Mouse (Mus musculus) heart, postnatal 10 days (tissue): ENCODE results near the gene Lmtk3. TPM values are rescaled to one million over a fixed set of nuclear protein-coding genes. Genes with fewer than 3 reads are reported as not detected.

Experiments used
- DNase-seq, 2 experiments: peaks; one replicate each; pipeline ENCODE4 v3.0.0; 2021
- intact Hi-C: fragments of 180-260 bp; cut with DNase I; formaldehyde crosslinking; loops from one replicate; pipeline ENCODE4 v1.15.1; 2025
- total RNA-seq, 2 experiments: library from RNA; stranded (reverse); gene quantifications; 2 replicates each; pipeline ENCODE4 v1.2.3; 2021

The Lmtk3 gene
- total RNA-seq, 2 experiments from 2014 or later: 0.22 to 0.30 TPM

DNA sequence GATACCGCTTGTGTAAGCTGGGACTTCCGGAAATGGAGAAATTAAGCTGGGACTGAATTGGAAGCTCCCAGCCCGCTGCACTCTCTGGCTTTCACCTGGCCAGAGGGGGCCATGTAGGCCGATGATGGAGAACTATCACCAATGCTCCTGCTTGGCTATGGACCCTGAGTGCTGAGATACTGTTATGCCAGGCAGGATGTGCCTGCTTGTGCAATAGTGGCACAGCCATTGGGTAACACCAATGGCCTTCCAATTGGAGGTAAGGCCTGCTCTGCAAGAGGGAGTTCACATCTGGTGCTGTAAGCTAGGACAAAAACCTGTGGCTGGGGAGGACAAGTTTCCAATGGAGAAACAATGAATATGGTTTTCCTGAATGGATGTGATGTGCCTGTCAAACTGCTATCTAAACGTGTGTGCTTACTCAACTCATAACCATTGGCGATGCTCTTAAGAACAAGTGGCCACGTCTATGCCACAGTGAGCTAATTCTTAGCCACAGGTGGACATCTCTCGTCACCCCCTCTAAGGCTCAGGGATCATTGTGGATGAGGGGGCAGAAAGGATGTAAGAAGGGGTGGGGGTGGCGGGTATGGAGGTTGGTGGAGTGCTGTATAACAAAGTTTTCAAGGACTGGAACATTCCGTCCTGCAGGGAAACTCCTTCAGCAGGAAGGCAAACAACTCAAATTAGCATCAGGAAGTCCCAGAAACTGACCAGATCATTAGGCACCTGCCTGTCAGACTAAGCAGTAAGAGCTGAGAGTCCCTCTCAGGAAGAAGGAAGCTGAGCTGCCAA is 59.6 kb downstream of the Lmtk3 start:
- intact Hi-C loops: no loop called here

DNA sequence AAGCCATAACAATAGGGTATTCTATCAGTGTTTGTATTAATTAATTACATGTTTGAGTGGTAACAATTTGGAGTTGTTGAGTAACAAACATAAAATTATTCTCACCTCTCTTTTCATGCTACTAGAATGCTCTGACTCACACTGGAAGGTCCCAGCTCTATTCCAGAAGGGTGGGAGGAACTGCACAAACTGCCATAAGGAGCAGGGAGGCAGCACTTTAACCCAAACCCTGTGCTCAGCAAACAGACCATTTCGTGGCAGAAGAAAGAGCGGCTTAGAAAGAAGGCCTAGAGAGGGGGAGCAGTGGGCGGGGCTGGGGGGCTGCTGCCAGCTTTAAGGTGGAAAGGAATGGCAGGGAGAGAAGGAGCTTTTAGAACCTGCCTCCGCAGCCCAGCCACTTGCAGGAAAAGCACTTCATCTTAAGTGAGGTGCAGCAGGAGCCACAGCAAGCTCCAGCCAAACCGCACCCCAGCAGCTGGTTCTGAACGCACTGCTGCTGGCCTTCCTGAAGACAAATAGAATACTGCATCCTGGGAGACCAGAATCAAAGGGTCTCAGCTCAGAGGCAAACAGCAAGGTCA is 65.0 kb downstream of the Lmtk3 start:
- no peak for DNase-seq
- intact Hi-C loops: no loop called here

More for the DNA sequence above, 59.6 kb downstream of the Lmtk3 start:
- no peak for DNase-seq

DNA sequence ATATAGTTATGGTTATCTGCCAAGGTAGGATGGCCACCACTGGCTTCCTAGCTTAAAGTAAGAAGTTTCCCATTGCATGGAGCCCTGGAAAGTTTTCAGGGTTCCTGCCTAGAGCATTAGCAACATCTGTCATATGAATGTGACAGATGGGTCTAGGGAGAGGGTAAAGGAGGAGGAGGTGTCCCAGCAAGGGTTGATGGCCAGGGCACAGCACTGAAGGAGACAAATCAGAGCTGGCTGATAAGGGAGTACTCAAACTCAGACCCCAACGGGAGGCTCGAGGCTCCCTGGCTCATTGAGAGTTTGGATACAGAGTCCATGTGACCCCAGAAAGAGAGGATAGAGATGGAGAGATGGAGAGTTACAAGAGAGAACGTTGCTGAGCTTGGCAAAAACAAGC is 67.1 kb downstream of the Lmtk3 start:
- DNase-seq: no peak
- intact Hi-C loops: no loop called here

DNA sequence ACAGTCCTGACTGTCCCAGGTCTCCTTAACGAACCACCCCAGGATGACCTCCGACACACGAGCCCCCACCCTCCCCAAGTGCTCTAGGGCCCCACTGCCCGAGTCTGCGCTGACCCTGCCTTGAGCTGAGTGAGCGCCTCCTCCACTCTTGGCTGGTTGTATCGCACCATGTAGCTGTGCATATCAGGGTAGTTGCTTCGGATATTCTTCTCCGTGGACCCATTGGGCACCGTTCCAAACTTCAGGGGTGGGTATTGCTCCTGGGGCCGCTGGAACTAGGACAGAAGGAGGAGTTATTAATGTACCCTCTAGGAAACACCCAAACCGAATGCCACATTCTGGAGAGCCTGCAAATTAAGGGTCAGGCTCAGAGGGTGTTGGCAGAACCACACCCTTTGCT is 69.6 kb downstream of the Lmtk3 start:
- DNase-seq: no peak
- intact Hi-C loops: no loop called here

Other genes starting within 250 kb of the Lmtk3 start
- under 1 TPM; 0.25 to 0.34 TPM for gene Hsd17b14, start 228.8 kb upstream of the Lmtk3 start, total RNA-seq
- gene Bcat2, start 213.6 kb upstream of the Lmtk3 start, total RNA-seq: 10 to 100 TPM; 54.7 to 54.9 TPM
- gene Fgf21, start 168.2 kb upstream of the Lmtk3 start, total RNA-seq: not detected
- not detected for gene Fut1, start 166.4 kb upstream of the Lmtk3 start, total RNA-seq
- gene Izumo1, start 161.9 kb upstream of the Lmtk3 start, total RNA-seq: under 1 TPM; 0.22 to 0.65 TPM
- gene Rasip1, start 156.2 kb upstream of the Lmtk3 start, total RNA-seq: 10 to 100 TPM; 51.9 to 52.4 TPM
- 1 to 10 TPM; 7.5 to 8.5 TPM for gene Mamstr, start 143.8 kb upstream of the Lmtk3 start, total RNA-seq
- gene Fut2, start 117.3 kb upstream of the Lmtk3 start, total RNA-seq: under 1 TPM in 1 of 2 experiments, not detected in 1; 0.38 TPM
- gene Ntn5, start 99.7 kb upstream of the Lmtk3 start, total RNA-seq: under 1 TPM in 1 of 2 experiments, not detected in 1; 0.15 TPM
- under 1 TPM in 1 of 2 experiments, not detected in 1; 0.22 TPM for gene Sec1, start 89.3 kb upstream of the Lmtk3 start, total RNA-seq
- gene Car11, start 83.9 kb upstream of the Lmtk3 start, total RNA-seq: 1 to 10 TPM; 4.2 to 4.6 TPM
- 10 to 100 TPM; 22.7 to 29.8 TPM for gene Dbp, start 78.7 kb upstream of the Lmtk3 start, total RNA-seq
- 100 to 1,000 TPM; 698 to 700 TPM for gene Rpl18, start 68.3 kb upstream of the Lmtk3 start, total RNA-seq
- 10 to 100 TPM; 17.4 to 20.1 TPM for gene Sphk2, start 65.7 kb upstream of the Lmtk3 start, total RNA-seq
- gene Fam83e, start 62.5 kb upstream of the Lmtk3 start, total RNA-seq: under 1 TPM; 0.10 to 0.12 TPM
- not detected for gene Spaca4, start 57.9 kb upstream of the Lmtk3 start, total RNA-seq
- gene Sult2b1, start 931 bp downstream of the Lmtk3 start, total RNA-seq: not detected
- 10 to 100 TPM; 91.1 to 95.1 TPM for gene Cyth2, start 30.8 kb downstream of the Lmtk3 start, total RNA-seq
- gene Kcnj14, start 41.0 kb downstream of the Lmtk3 start, total RNA-seq: under 1 TPM; 0.69 to 0.74 TPM
- gene Grwd1, start 47.2 kb downstream of the Lmtk3 start, total RNA-seq: 10 to 100 TPM; 14.6 to 17.1 TPM
- 100 to 1,000 TPM; 121 to 128 TPM for gene Kdelr1, start 89.0 kb downstream of the Lmtk3 start, total RNA-seq
- under 1 TPM; 0.55 to 0.77 TPM for gene Grin2d, start 94.6 kb downstream of the Lmtk3 start, total RNA-seq
- gene Syngr4, start 113.0 kb downstream of the Lmtk3 start, total RNA-seq: under 1 TPM in 1 of 2 experiments, not detected in 1; 0.37 TPM
- 10 to 100 TPM; 56.8 to 58.7 TPM for gene Tmem143, start 113.2 kb downstream of the Lmtk3 start, total RNA-seq
- 10 to 100 TPM; 37.0 to 44.5 TPM for gene Emp3, start 137.7 kb downstream of the Lmtk3 start, total RNA-seq
- gene Ccdc114, start 140.3 kb downstream of the Lmtk3 start, total RNA-seq: 1 to 10 TPM in 1 of 2 experiments, under 1 TPM in 1; 0.96 to 2.0 TPM
- gene Abcc6, start 246.6 kb downstream of the Lmtk3 start, total RNA-seq: not detected
- gene Nomo1, start 250.0 kb downstream of the Lmtk3 start, total RNA-seq: 10 to 100 TPM; 67.2 to 68.2 TPM